Mouse (Mus musculus): ENCODE data around the gene Spns3.

Gene Spns3

GRCm38 (mm10) chr11:72455694-72456093 is 94.6 kb downstream of the Spns3 start:
- no peak for DNase-seq (ENCODE audit: low spot score in 2 of 2)

GRCm38 (mm10) chr11:72453105-72453953 is 97.0 kb downstream of the Spns3 start:
- DNase-seq (ENCODE audit: low spot score in 2 of 2): no peak

GRCm38 (mm10) chr11:72452140-72452665 is 98.1 kb downstream of the Spns3 start:
- no peak for DNase-seq (ENCODE audit: low spot score in 2 of 2)

GRCm38 (mm10) chr11:72447475-72447874 is 102.8 kb downstream of the Spns3 start:
- no peak for DNase-seq (ENCODE audit: low spot score in 2 of 2)

DNA sequence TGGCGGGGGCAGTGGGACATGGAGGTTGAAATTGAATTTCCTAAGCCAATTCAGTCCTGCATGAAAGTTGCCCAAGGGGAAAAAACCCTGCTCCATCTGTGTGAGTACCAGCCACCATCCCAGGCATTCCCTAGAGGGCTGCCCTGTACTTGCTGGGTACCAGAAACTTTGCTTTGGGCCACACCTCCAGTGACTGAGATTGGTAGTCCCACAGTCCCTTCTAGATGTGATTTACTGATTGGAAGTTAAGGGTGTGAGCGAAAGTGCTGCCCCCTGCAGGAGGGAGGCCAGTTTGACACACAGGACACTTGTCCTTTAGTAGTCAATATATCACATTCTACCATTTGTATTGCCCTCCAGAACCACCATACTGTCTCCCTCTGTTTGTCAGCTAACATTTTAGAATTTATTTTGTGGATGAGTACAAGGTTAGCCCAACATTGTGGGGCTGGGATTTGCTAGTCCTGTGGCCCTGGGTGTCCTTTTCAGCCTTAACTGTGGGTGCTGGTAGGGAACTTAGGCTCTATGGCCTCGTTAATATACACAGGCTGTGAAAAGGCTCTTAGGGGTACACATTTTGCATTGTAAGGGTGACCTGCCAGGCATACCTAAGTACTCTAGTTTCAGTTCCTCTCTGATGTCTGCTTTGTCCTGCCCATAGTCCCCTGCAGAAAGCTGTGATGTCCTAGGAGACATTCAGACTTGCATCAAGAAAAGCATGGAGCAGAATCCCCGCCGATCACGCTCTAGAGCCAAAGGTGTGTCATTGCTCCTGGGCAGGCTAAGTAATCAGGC is 103.8 kb downstream of the Spns3 start:
- DNase-seq (ENCODE audit: low spot score in 2 of 2): no peak

Measured in frontal cortex, postnatal 14 days (tissue).